In genomic region chr13:58232070-58232469, GRCm38 (mm10) we compare ENCODE assay signal across 10 mouse cellular contexts. TPM values are rescaled to one million over a fixed set of nuclear protein-coding genes. Genes with fewer than 3 reads are reported as not detected.
DNase-seq lines count a peak whose midpoint lies in the region; ATAC-seq and TF ChIP-seq lines count a peak whose summit lies in the region.
"Had no signal": no experiment of that assay in that cellular context is flagged by ENCODE, and none has a peak within 500 bp of the region (broad histone marks: within the 10 kb centered on the region; RNA-seq: fewer than 3 reads in every experiment).

No protein-coding gene starts in this region.

- no peaks in the 10 kb centered on the region for H3K27me3 ChIP-seq in liver, adult 2 months (ENCODE audit: control insufficient read depth, insufficient read depth, low read length)
- no peaks in the 10 kb centered on the region for H3K27me3 ChIP-seq in liver, embryonic 12.5 days (replicated peaks)
- H3K27me3 ChIP-seq in liver, postnatal 0 days (ENCODE audit: insufficient read depth, low read length), result no peaks in the 10 kb centered on the region
- H3K27me3 ChIP-seq: CH12.LX, Patski had no signal

- no peak overlapping the region for H3K27ac ChIP-seq in liver, adult 2 months (replicated peaks; ENCODE audit: insufficient read depth, low read depth, low read length)
- H3K27ac ChIP-seq in liver, embryonic 12.5 days, result no peak overlapping the region
- no peak overlapping the region for H3K27ac ChIP-seq in liver, postnatal 0 days (ENCODE audit: low read depth)

- H3K9ac ChIP-seq in liver, adult 2 months (ENCODE audit: low read depth, low read length), result no peak overlapping the region
- H3K9ac ChIP-seq in liver, embryonic 12.5 days, result no peak overlapping the region
- no peak overlapping the region for H3K9ac ChIP-seq in liver, postnatal 0 days (replicated peaks)

- no peak for TF ChIP-seq EP300 in liver, postnatal 0 days (IDR thresholded peaks at IDR 0.05; ENCODE audit: low read depth)

- no peak overlapping the region for H3K4me3 ChIP-seq in liver, adult 2 months (ENCODE audit: insufficient read depth, low read depth, low read length)
- no peak overlapping the region for H3K4me3 ChIP-seq in liver, embryonic 12.5 days
- no peak overlapping the region for H3K4me3 ChIP-seq in liver, postnatal 0 days (ENCODE audit: low read depth, low read length)

- H3K36me3 ChIP-seq in liver, adult 2 months (ENCODE audit: control insufficient read depth, insufficient read depth, low read length), result no peaks in the 10 kb centered on the region
- H3K36me3 ChIP-seq in liver, embryonic 12.5 days, result no peaks in the 10 kb centered on the region
- no peaks in the 10 kb centered on the region for H3K36me3 ChIP-seq in liver, postnatal 0 days (replicated peaks; ENCODE audit: insufficient read depth, low read length)

- ATAC-seq in liver, embryonic 12.5 days, result no peak
- peak; percentile 55 for ATAC-seq in liver, postnatal 0 days
- ATAC-seq: activated CD4-positive, CD25-positive, alpha-beta regulatory T cell, adult 4 months had no signal

- peaks cover 5% of the 10 kb centered on the region for H3K4me1 ChIP-seq in liver, adult 2 months (ENCODE audit: control insufficient read depth, insufficient read depth, low read length)
- H3K4me1 ChIP-seq in liver, embryonic 12.5 days, result 0 out of 2 replicates have a peak, but pooled peaks cover 9% of the 10 kb centered on the region
- H3K4me1 ChIP-seq in liver, postnatal 0 days (ENCODE audit: insufficient read depth), result no peaks in the 10 kb centered on the region

- no peak for TF ChIP-seq CTCF in liver, adult 2 months (IDR thresholded peaks at IDR 0.05; ENCODE audit: low read depth, low read length)
- no peak for TF ChIP-seq CTCF in liver, postnatal 0 days (IDR thresholded peaks at IDR 0.05; ENCODE audit: low read depth)

- WGBS in liver, adult 2 months, result 30% methylated on average over 8 of the region's 8 CpGs
- 74% methylated on average over 8 of the region's 8 CpGs for WGBS in liver, embryonic 12.5 days (ENCODE audit: insufficient replicate concordance)
- WGBS in liver, postnatal 0 days (ENCODE audit: insufficient replicate concordance), result 71% methylated on average over 8 of the region's 8 CpGs

- H3K79me2 ChIP-seq in liver, adult 2 months (ENCODE audit: control insufficient read depth, insufficient read depth, low read length), result no peaks in the 10 kb centered on the region

- peak; percentile 62 for DNase-seq in heart, adult 11 months
- DNase-seq in heart, postnatal 4 days, result no peak
- peak; percentile 51 for DNase-seq in liver, adult 2 months (ENCODE audit: extremely low read depth, low read depth, low spot score)
- no peak for DNase-seq in liver, postnatal 0 days
- DNase-seq in liver, result no peak

- H3K4me2 ChIP-seq in liver, embryonic 12.5 days, result no peak overlapping the region
- H3K4me2 ChIP-seq in liver, postnatal 0 days (ENCODE audit: low read depth, low read length), result no peak overlapping the region

- TF ChIP-seq POLR2A in liver, adult 2 months (IDR thresholded peaks at IDR 0.05; ENCODE audit: extremely low read depth, insufficient read depth, low read length), result no peak

- H3K9me3 ChIP-seq in liver, embryonic 12.5 days (replicated peaks), result no peaks in the 10 kb centered on the region
- H3K9me3 ChIP-seq in liver, postnatal 0 days (ENCODE audit: low read length), result no peaks in the 10 kb centered on the region
- H3K9me3 ChIP-seq: G1E had no signal

RNA-seq across cellular contexts. Expression of gene Ubqln1, which starts 16.6 kb away (rescaled TPM):
- total RNA-seq in heart, postnatal 4 days (2021), result 10 to 100 TPM; 71.3 to 74.6 TPM
- 77.4 and 87.1 TPM in 2 replicates for total RNA-seq in liver, adult 2 months (2014; rRNA removed)
- 119 and 146 TPM in 2 replicates for polyA plus RNA-seq in liver, adult 2 months (2012; rRNA removed)
- 83.3 and 83.6 TPM in 2 replicates for polyA plus RNA-seq in liver, embryonic 12.5 days (2016; fragmentation: Nextera tagmentation; extraction: Ambion mirVana)
- 44.2 and 44.5 TPM in 2 replicates for polyA plus RNA-seq in liver, postnatal 0 days (2015; fragmentation: Nextera tagmentation; extraction: Ambion mirVana)

RNA-seq across cellular contexts. Expression of gene Gkap1, which starts 43.4 kb away (rescaled TPM):
- 10 to 100 TPM; 31.2 to 34.6 TPM for total RNA-seq in heart, postnatal 4 days (2021)
- 11.7 and 14.9 TPM in 2 replicates for total RNA-seq in liver, adult 2 months (2014; rRNA removed)
- polyA plus RNA-seq in liver, adult 2 months (2012; rRNA removed), result 3.5 and 4.3 TPM in 2 replicates
- polyA plus RNA-seq in liver, embryonic 12.5 days (2016; fragmentation: Nextera tagmentation; extraction: Ambion mirVana), result 9.0 and 9.1 TPM in 2 replicates
- 10.4 and 14.1 TPM in 2 replicates for polyA plus RNA-seq in liver, postnatal 0 days (2015; fragmentation: Nextera tagmentation; extraction: Ambion mirVana)

Comparison
In these comparisons a context has a peak if more than half of its experiments do, and no peak if none do; other contexts are left out.
1. DNase-seq: peak in heart, adult 11 months (single experiment) and liver, adult 2 months (single experiment); none in heart, postnatal 4 days (single experiment), liver, postnatal 0 days (single experiment) and liver (single experiment).